Mouse (Mus musculus) left cerebral cortex, postnatal 14 days (tissue): Measurements from ENCODE around the gene S1pr5. TPM values are rescaled to one million over a fixed set of nuclear protein-coding genes. Genes with fewer than 3 reads are reported as not detected.
"Not testable (repeated sequence)": the region's sequence is repeated elsewhere in the genome, so short reads cannot be mapped to it uniquely, and the experiment has no call there.

Experiments used
- DNase-seq, 2 experiments: peaks; one replicate each; pipeline ENCODE4 v3.0.0; 2021 to 2022; ENCODE audit warnings: low spot score in 2 of 2, mixed read lengths in 1 of 2
- intact Hi-C: fragments of 180-260 bp; cut with DNase I; formaldehyde crosslinking; loops from one replicate; pipeline ENCODE4 v1.15.1; 2025
- total RNA-seq, 2 experiments: library from RNA; stranded (reverse); gene quantifications; 2 replicates each; pipeline ENCODE4 v1.2.3; 2021

The S1pr5 gene
- total RNA-seq, 2 experiments from 2014 or later: 3.4 to 5.2 TPM

- intact Hi-C loops: loop anchor here (10.0 kb wide), 1 partner anchor 115 kb away; no protein-coding TSS in a partner anchor
- no peak for DNase-seq
Measured at GRCm38 (mm10) chr9:21239465-21239848, 8.8 kb downstream of the S1pr5 start.

DNA sequence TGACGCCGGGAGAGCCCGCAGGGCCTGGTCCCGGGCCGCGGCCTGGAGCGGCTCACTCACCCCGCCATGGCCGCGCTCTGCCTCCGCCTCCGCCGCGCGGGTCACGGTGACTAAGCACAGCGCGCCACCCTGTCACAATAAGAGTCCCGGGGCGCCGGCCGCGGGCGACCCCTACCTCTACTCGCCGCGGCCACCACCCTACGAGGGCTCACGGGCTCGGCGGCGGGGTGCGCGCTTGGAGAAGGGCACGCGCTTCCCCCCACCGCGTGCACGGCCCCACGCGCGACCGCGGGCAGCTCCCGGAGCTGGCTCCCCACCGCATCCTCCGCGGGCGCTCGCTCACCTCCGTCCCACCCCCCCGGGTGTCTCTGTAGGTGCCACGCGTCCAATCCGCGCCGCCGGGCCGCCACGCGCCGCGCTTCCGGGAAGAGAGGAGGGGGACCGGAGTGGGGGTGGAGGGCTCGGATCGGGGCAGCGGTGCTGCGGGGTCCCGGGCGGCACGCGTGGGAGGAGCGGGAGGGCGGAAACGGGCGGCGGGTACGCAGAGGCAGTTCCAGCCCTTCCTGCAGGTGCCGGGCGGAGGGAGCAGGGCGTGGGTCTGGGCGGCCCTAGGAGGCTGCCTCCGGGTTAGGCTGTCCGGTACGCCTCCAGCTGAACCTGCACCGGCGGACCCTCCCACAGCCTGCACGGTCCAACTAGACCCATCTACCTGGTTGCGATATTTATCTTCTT is 9.3 kb downstream of the S1pr5 start, which contains the start of gene Keap1:
TSS of gene Keap1 (minus strand) at position 629 of the 732 bp plus-strand sequence.
- peak; percentile 54 to 69 for DNase-seq
- intact Hi-C loops: loop anchor here (10.0 kb wide), 1 partner anchor 116 kb away; no protein-coding TSS in a partner anchor

- DNase-seq: no peak
- intact Hi-C loops: loop anchor here (10.0 kb wide), 1 partner anchor 117 kb away; no protein-coding TSS in a partner anchor
Measured at GRCm38 (mm10) chr9:21238004-21238732, 10.1 kb downstream of the S1pr5 start.

GRCm38 (mm10) chr9:21237368-21238003 is 10.8 kb downstream of the S1pr5 start:
- intact Hi-C loops: loop anchor here (10.0 kb wide), 1 partner anchor 117 kb away; no protein-coding TSS in a partner anchor
- no peak for DNase-seq

GRCm38 (mm10) chr9:21236991-21237367 is 11.3 kb downstream of the S1pr5 start:
- intact Hi-C loops: loop anchor here (10.0 kb wide), 1 partner anchor 118 kb away; no protein-coding TSS in a partner anchor

DNA sequence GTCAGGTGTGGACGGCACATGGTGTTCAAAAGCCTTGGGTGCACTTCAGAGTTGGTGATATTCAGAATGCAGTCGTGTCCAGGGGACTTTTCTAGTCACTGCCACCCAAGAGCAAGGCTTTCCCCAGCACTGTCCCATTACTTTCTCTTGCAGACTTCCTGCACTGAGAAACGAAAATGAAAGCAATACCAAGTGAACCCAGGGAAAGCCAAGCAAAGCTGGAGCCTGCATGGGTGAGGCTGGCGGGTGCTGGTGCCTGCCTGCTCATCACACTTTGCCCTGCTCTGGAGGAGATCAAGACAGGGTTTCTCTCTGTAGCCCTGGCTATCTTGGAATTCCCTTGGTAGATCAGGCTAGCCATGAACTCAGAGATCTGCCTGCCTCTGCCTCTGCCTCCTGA is 12.9 kb downstream of the S1pr5 start:
- no peak for DNase-seq
- intact Hi-C loops: loop anchor here (10.0 kb wide), 1 partner anchor 119 kb away; no protein-coding TSS in a partner anchor

More at GRCm38 (mm10) chr9:21236991-21237367, 11.3 kb downstream of the S1pr5 start:
- no peak for DNase-seq

- intact Hi-C loops: loop anchor here (10.0 kb wide), 1 partner anchor 121 kb away; no protein-coding TSS in a partner anchor
- DNase-seq: no peak
Measured at GRCm38 (mm10) chr9:21233805-21234204, 14.4 kb downstream of the S1pr5 start.

- intact Hi-C loops: loop anchor here (10.0 kb wide), 1 partner anchor 121 kb away; no protein-coding TSS in a partner anchor
- DNase-seq: no peak
Measured at GRCm38 (mm10) chr9:21233366-21233765, 14.9 kb downstream of the S1pr5 start.

- no peak for DNase-seq
- intact Hi-C loops: loop anchor here (10.0 kb wide), 1 partner anchor 122 kb away; no protein-coding TSS in a partner anchor
Measured at GRCm38 (mm10) chr9:21232867-21233266, 15.4 kb downstream of the S1pr5 start.

DNA sequence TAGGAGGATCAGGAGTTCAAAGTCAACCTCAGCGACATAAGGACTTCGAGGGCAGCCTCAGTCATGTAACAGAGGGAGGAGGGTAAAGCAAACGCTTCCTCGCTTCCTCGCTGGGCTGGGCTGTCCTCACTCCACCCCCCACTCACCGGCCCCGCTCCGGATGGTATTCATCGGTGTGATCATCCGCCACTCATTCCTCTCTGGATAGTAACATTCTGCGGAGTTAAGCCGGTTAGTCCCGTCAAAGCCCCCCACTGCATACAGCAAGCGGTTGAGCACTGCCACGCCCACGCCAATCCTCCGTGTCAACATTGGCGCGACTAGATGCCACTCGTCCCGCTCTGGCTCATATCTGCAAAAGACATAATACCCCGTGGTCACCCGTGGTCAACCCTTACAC is 16.7 kb downstream of the S1pr5 start:
- DNase-seq: no peak

DNA sequence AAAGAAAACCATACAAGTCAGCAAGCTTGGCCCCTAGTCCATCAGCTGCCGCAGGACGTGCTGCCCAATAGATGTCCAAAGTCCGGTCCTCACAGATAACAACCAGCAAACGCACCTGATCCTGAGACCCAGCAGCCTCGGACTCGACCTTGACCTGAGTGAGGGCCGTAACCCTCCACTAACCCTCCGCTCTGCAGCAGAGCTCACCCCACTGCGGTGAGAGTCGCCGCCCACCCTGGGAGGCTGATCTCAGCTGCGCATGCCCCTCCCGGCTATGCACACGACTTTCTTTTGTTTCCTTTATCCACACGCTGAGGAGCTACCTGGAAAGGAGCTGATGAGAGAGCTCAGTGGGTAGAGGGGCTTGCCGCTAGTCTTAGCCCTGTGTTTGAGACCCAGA is 20.9 kb downstream of the S1pr5 start:
- intact Hi-C loops: no loop called here
- no peak for DNase-seq

More for the DNA sequence above, 16.7 kb downstream of the S1pr5 start:
- intact Hi-C loops: loop anchor here (10.0 kb wide), 1 partner anchor 123 kb away; no protein-coding TSS in a partner anchor

GRCm38 (mm10) chr9:21225415-21225758 is 22.9 kb downstream of the S1pr5 start:
- no peak for DNase-seq
- intact Hi-C loops: no loop called here

DNA sequence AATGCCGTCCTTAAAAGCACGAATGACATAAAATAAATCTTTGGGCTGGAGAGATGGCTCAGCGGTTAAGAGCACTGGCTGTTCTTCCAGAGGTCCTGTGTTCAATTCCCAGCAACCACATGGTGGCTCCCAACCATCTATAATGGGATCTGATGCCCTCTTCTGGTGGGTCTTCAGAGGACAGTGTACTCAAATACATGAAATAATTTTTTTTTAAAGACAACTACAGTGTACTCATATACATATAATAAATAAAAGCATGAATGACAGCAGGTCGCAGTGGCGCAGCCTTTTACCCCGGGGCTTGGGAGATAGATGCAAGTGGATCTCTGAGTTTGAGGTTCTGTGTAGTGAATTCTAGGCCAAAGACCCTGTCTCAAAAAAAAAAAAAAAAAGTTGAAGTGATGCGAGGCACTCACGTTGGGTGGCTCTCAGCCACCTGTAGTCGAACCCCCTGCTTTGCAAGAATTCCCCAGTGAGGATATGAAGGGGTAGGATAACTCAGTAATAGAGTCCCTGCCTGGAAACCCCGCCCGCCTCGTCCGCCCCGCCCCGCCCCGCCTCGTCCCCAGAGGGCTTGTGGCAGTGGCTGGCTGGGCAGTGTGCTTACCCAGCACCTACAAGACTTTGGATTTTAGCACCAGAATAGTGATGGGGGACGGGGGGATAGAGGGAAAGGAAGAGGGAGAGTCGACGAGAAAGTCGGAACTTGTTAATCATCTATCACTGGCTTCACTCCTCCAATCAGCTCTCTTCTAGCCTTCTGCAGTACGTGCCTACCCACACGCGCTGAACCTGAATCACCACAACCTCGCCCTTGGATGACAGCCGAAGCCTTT is 23.4 kb downstream of the S1pr5 start:
- intact Hi-C loops: loop anchor here (5.0 kb wide), 1 partner anchor 72 kb away; no protein-coding TSS in a partner anchor
- DNase-seq: no peak

DNA sequence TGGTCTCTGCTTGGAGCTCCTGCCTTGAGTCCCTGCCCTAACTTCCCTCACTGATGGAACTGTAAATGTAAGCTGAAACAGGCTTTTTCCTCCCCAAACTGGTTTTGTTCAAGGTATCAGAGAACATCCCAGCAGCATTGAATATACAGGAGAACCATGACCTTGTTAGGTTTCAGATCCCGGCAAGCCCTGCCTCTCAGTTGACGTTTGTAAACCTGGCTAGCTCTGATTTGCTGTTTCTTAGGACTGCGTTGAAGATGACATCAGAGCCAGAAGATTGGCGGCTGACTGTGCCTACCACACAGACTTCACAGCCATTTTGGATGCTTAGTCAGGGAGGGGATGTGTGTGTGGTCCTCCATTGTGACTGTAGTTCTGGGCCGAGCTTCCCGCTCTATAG is 24.3 kb downstream of the S1pr5 start:
- intact Hi-C loops: loop anchor here (5.0 kb wide), 1 partner anchor 72 kb away; no protein-coding TSS in a partner anchor
- DNase-seq: no peak

DNA sequence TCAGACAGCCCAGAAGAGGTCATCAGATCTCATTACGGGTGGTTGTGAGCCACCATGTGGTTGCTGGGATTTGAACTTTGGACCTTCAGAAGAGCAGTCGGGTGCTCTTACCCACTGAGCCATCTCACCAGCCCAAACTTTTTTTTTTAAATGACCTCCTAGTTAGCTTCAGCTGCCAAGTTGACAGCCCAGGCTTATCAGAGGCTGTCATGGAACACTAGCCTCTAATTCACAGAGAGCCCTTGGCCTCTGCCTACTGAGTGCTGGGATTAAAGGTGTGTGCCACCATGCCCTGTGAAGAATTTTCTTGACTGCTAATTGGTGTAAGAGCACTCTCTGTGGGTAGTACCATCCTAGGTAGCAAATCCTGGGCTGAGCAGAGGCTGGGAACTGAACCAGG is 24.8 kb downstream of the S1pr5 start:
- intact Hi-C loops: loop anchor here (5.0 kb wide), 1 partner anchor 71 kb away; no protein-coding TSS in a partner anchor

GRCm38 (mm10) chr9:21221383-21221929 is 26.8 kb downstream of the S1pr5 start:
- intact Hi-C loops: loop anchor here (5.0 kb wide), 1 partner anchor 69 kb away; no protein-coding TSS in a partner anchor
- DNase-seq: peak; percentile 44 to 85

More for the DNA sequence above, 24.8 kb downstream of the S1pr5 start:
- DNase-seq: not testable (repeated sequence)

GRCm38 (mm10) chr9:21220490-21221382 is 27.5 kb downstream of the S1pr5 start:
- intact Hi-C loops: loop anchor here (5.0 kb wide), 1 partner anchor 68 kb away; no protein-coding TSS in a partner anchor
- DNase-seq: peak; percentile 95 to 97
